Mouse (Mus musculus): ENCODE results near the gene Aicda. TPM values are rescaled to one million over a fixed set of nuclear protein-coding genes. Genes with fewer than 3 reads are reported as not detected.
"Not testable (repeated sequence)": the region's sequence is repeated elsewhere in the genome, so short reads cannot be mapped to it uniquely, and the experiment has no call there.

Aicda gene
- polyA plus RNA-seq (2014; fragmentation: Nextera tagmentation; extraction: Ambion mirVana): 0.12 TPM in 1 of 2 replicates, not detected in the other

DNA sequence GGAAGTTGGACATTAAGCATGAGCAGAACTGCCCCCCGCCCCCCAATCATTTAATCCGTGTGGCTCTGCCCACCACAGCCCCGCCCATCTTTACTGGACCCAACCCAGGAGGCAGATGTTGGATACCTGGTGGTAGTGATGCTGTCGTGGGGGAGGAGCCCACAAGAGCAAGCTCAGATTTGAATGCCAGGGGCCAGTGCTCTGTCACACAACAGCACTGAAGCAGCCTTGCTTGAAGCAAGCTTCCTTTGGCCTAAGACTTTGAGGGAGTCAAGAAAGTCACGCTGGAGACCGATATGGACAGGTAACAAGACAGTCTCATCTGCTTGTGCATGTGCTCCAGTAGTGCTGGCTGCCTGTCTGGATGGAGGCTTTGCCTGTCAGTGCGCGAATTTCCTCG is at the start of gene Aicda:
Aicda (plus strand) TSS at position 196 of the 400 bp plus-strand sequence.
- no peak within 1 kb of the TSS for H3K9ac ChIP-seq (ENCODE audit: low read length)
- no peaks in the 10 kb centered on the region for H3K9me3 ChIP-seq (ENCODE audit: control insufficient read depth, low read length)
- DNase-seq (ENCODE audit: low spot score): no peak
- H3K4me3 ChIP-seq (ENCODE audit: low read depth, low read length): no peak within 1 kb of the TSS
- no peaks in the 10 kb centered on the region for H3K4me1 ChIP-seq (replicated peaks; ENCODE audit: control insufficient read depth, insufficient read depth, low read length)
- no peak within 1 kb of the TSS for H3K27ac ChIP-seq (ENCODE audit: low read depth)
- no peak for ATAC-seq (replicated peaks; ENCODE audit: low FRiP score, low TSS enrichment, low read depth)
- peaks cover 4% of the 10 kb centered on the region; the same call in 1 of the 2 replicates for H3K27me3 ChIP-seq (replicated peaks; ENCODE audit: control insufficient read depth, insufficient read depth, low read length)
- H3K36me3 ChIP-seq (ENCODE audit: control insufficient read depth, insufficient read depth, low read length): no peaks in the 10 kb centered on the region
- WGBS: 56% methylated on average over 9 of the region's 9 CpGs
- no peak within 1 kb of the TSS for H3K4me2 ChIP-seq (ENCODE audit: low read length)

DNA sequence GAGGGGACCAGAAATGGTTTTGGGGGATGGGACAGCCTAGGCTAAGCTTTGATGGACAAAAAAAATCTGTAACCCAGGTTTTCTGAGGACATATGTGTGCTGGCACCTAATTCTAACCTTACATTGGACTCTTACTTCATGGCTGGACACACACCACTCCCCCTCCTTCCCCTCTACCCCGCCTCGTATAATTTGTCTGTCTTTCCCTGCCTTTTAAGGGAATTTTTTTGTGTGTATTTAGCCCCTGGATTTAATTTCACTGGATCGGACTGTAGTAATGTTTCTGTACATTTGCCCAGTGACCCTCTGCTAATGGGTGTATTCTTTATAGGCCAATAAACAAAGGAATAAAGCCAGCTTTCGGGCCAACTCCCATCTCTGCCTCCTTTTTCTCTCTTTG is 48.6 kb upstream of the Aicda start:
- Histone ChIP-seq H3K4me1 (replicated peaks; ENCODE audit: control insufficient read depth, insufficient read depth, low read length) (no peaks in the 10 kb centered on the region), H3K9ac (ENCODE audit: low read length) (no peak overlapping the region), H3K4me3 (ENCODE audit: low read depth, low read length) (no peak overlapping the region), H3K27ac (ENCODE audit: low read depth) (no peak overlapping the region), H3K4me2 (ENCODE audit: low read length) (no peak overlapping the region), H3K36me3 (ENCODE audit: control insufficient read depth, insufficient read depth, low read length) (no peaks in the 10 kb centered on the region), H3K9me3 (ENCODE audit: control insufficient read depth, low read length) (no peaks in the 10 kb centered on the region), H3K27me3 (replicated peaks; ENCODE audit: control insufficient read depth, insufficient read depth, low read length) (no peaks in the 10 kb centered on the region)
- DNase-seq (ENCODE audit: low spot score): no peak
- ATAC-seq (replicated peaks; ENCODE audit: low FRiP score, low TSS enrichment, low read depth): no peak
- WGBS: 49% methylated on average over 4 of the region's 4 CpGs

DNA sequence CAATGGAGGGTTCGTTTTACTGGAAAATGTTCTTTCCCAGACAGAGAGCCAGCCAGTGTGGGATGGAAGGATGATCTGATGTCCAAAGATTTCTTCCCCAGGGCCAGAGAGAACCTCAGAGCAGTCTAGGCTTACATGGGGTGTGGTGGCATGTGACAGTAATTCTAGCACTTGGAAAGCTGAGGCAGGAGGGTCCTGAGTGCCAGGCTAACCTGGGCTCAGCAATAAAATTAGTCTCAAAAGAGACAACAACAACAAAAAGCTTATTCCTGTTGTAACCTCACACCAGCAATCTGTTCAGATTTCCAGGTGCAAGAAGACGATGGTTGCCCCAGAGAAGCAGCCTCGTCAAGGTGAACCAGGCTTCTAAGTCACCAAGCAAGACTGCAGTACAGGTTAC is 48.1 kb upstream of the Aicda start, which contains the start of gene Mfap5:
Mfap5 (plus strand) TSS at position 301 of the 400 bp plus-strand sequence.
- H3K9me3 ChIP-seq (ENCODE audit: control insufficient read depth, low read length): no peaks in the 10 kb centered on the region
- ATAC-seq (replicated peaks; ENCODE audit: low FRiP score, low TSS enrichment, low read depth) (no peak), DNase-seq (ENCODE audit: low spot score) (no peak)
- no peaks in the 10 kb centered on the region for H3K36me3 ChIP-seq (ENCODE audit: control insufficient read depth, insufficient read depth, low read length)
- WGBS: 89% methylated on average over 3 of the region's 3 CpGs
- H3K27me3 ChIP-seq (replicated peaks; ENCODE audit: control insufficient read depth, insufficient read depth, low read length): no peaks in the 10 kb centered on the region
- H3K4me2 ChIP-seq (ENCODE audit: low read length): no peak within 1 kb of the TSS
- H3K4me1 ChIP-seq (replicated peaks; ENCODE audit: control insufficient read depth, insufficient read depth, low read length): no peaks in the 10 kb centered on the region
- H3K9ac ChIP-seq (ENCODE audit: low read length): no peak within 1 kb of the TSS
- no peak within 1 kb of the TSS for H3K27ac ChIP-seq (ENCODE audit: low read depth)
- no peak within 1 kb of the TSS for H3K4me3 ChIP-seq (ENCODE audit: low read depth, low read length)

DNA sequence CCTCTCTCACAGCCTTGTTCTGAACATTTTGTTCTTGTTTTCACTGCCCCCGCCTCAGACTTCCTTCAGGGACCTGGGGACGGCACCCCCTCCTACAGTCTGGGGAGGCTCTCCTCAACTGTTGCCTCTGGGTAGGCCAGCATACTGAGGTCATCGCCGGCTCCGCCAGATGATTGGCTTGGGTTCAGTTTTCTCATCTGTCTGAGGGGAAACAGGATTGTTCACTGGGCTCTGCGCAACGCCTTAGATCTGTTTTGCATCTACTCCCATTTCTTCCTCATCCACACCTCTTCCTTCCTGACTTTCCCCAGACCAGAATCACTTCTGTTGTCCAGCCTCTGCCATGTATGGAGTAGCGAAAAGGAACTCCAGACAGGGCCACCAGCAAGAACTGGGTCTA is 45.1 kb upstream of the Aicda start:
- no peak overlapping the region for H3K27ac ChIP-seq (ENCODE audit: low read depth)
- no peaks in the 10 kb centered on the region for H3K36me3 ChIP-seq (ENCODE audit: control insufficient read depth, insufficient read depth, low read length)
- H3K9ac ChIP-seq (ENCODE audit: low read length): no peak overlapping the region
- no peaks in the 10 kb centered on the region for H3K4me1 ChIP-seq (replicated peaks; ENCODE audit: control insufficient read depth, insufficient read depth, low read length)
- H3K4me3 ChIP-seq (ENCODE audit: low read depth, low read length): no peak overlapping the region
- 78% methylated on average over 8 of the region's 8 CpGs for WGBS
- DNase-seq (ENCODE audit: low spot score): no peak
- H3K27me3 ChIP-seq (replicated peaks; ENCODE audit: control insufficient read depth, insufficient read depth, low read length): no peaks in the 10 kb centered on the region
- no peak overlapping the region for H3K4me2 ChIP-seq (ENCODE audit: low read length)
- H3K9me3 ChIP-seq (ENCODE audit: control insufficient read depth, low read length): no peaks in the 10 kb centered on the region
- no peak for ATAC-seq (replicated peaks; ENCODE audit: low FRiP score, low TSS enrichment, low read depth)

DNA sequence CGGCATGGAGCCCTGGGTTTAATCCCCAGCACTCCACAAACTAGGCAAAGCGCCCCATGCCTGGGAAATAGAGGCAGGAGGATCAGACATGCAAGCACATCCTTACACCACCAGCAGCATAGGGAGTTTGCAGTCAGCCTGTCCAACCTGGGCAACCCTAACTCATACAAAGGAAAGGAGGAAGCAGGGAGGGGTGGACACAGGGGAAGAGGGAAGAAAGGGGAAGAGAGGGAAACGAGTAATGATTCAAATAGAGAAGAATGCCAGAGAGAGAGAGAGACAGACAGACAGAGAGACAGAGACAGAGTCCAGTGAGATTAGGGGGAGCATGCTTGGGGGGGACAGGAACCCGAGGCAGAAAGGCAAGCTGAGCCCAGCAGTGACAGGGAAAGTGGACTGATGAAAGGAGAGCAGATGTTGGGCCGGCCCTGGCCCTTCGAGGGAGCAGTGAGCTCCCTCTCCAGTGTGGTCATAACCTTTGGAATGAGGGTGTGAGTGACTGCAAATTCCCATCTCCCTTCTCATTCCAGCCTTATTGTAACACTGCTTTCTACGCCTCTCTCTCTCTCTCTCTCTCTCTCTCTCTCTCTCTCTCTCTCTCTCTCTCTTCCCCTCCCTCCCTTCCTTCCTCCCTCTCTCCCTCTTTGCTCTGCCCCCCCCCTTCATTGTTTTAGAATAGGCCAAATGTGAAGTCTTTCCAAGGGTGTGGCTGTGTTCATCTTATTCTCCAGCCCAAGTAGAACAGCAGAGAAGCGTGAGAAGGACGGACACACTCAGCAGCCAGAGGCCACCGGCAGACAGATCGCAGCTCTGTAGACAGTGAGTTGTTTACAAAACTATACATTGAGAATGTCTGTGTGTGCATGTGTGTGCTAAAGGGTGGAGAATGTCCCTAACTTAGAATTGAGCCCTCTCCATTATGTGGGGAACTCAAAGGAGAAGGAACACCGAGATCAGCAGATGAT is 40.4 kb upstream of the Aicda start:
- ATAC-seq (replicated peaks; ENCODE audit: low FRiP score, low TSS enrichment, low read depth): no peak
- no peak overlapping the region for H3K9ac ChIP-seq (ENCODE audit: low read length)

DNA sequence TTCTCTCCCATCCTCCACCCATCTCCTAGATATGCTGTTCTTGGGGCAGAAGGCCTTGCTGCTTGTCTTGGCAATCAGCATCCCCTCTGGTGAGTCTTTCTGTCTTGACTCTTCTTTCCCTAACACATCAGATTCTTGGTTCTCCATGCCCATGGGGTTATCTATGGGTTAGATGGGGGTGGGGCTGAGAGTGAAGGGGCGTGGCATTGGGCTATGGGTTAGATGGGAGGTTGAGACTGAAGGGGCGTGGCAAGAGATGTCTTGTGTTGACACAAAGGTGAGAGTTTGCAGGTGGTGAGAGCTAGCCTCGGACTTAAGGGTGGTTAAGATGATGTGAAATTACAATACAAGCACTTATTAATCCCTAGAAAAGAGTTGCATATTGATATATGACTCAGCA is 39.3 kb upstream of the Aicda start:
- Histone ChIP-seq H3K9me3 (ENCODE audit: control insufficient read depth, low read length) (no peaks in the 10 kb centered on the region), H3K9ac (ENCODE audit: low read length) (no peak overlapping the region), H3K4me2 (ENCODE audit: low read length) (no peak overlapping the region), H3K27me3 (replicated peaks; ENCODE audit: control insufficient read depth, insufficient read depth, low read length) (no peaks in the 10 kb centered on the region), H3K4me3 (ENCODE audit: low read depth, low read length) (no peak overlapping the region), H3K36me3 (ENCODE audit: control insufficient read depth, insufficient read depth, low read length) (no peaks in the 10 kb centered on the region), H3K4me1 (replicated peaks; ENCODE audit: control insufficient read depth, insufficient read depth, low read length) (no peaks in the 10 kb centered on the region), H3K27ac (ENCODE audit: low read depth) (no peak overlapping the region)
- DNase-seq (ENCODE audit: low spot score) (no peak), ATAC-seq (replicated peaks; ENCODE audit: low FRiP score, low TSS enrichment, low read depth) (no peak)
- 80% methylated on average over 3 of the region's 3 CpGs for WGBS

More for the DNA sequence above, 40.4 kb upstream of the Aicda start:
- H3K36me3 ChIP-seq (ENCODE audit: control insufficient read depth, insufficient read depth, low read length): no peaks in the 10 kb centered on the region
- DNase-seq (ENCODE audit: low spot score): no peak
- no peak overlapping the region for H3K4me3 ChIP-seq (ENCODE audit: low read depth, low read length)
- no peaks in the 10 kb centered on the region for H3K27me3 ChIP-seq (replicated peaks; ENCODE audit: control insufficient read depth, insufficient read depth, low read length)
- H3K4me1 ChIP-seq (replicated peaks; ENCODE audit: control insufficient read depth, insufficient read depth, low read length): no peaks in the 10 kb centered on the region
- no peak overlapping the region for H3K27ac ChIP-seq (ENCODE audit: low read depth)
- H3K4me2 ChIP-seq (ENCODE audit: low read length): no peak overlapping the region
- 38% methylated on average over 12 of the region's 12 CpGs for WGBS
- H3K9me3 ChIP-seq (ENCODE audit: control insufficient read depth, low read length): no peaks in the 10 kb centered on the region

DNA sequence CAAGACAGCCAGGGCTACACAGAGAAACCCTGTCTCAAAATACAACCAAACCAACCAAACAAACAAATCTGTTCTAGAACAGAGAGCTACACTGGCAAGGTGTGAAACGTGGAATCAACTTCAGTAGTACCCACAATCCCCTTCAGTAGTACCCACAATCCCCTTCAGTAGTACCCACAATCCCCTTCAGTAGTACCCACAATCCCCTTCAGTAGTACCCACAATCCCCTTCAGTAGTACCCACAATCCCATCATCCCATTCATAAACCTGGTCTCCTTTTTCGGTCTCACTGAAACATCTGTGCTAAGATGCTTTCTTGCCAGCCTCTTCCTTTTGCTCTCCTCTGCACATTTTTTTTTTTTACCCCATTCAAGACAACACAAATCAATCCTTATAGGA is 37.8 kb upstream of the Aicda start:
- H3K4me3 ChIP-seq (ENCODE audit: low read depth, low read length); H3K27me3 ChIP-seq (replicated peaks; ENCODE audit: control insufficient read depth, insufficient read depth, low read length); H3K36me3 ChIP-seq (ENCODE audit: control insufficient read depth, insufficient read depth, low read length); H3K9ac ChIP-seq (ENCODE audit: low read length); H3K4me1 ChIP-seq (replicated peaks; ENCODE audit: control insufficient read depth, insufficient read depth, low read length); H3K4me2 ChIP-seq (ENCODE audit: low read length); H3K27ac ChIP-seq (ENCODE audit: low read depth); DNase-seq (ENCODE audit: low spot score); ATAC-seq (replicated peaks; ENCODE audit: low FRiP score, low TSS enrichment, low read depth); H3K9me3 ChIP-seq (ENCODE audit: control insufficient read depth, low read length): not testable (repeated sequence)
- WGBS: 93% methylated on average over 2 of the region's 2 CpGs

DNA sequence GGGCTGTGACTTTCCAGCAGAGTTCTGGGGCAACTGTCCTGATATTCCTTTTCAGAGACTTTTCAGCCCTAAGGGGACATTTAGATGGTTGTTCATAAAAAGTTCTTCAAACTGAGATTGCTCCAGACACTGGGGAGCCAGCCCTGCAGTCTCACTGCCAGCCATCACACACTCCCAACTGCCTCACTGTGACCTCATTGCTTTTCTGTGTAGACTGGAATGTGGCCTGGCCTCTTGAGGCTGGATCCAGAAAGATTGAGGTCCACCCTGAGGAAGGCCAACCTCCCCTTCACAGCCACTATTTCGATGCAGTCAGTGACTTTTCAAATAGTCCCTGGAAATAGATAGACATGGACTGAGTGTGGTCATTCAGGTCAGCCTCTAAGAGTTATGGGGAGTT is 35.9 kb upstream of the Aicda start:
- H3K27me3 ChIP-seq (replicated peaks; ENCODE audit: control insufficient read depth, insufficient read depth, low read length): no peaks in the 10 kb centered on the region
- H3K4me2 ChIP-seq (ENCODE audit: low read length): no peak overlapping the region
- WGBS: 89% methylated on average over 1 of the region's 1 CpGs
- no peak overlapping the region for H3K27ac ChIP-seq (ENCODE audit: low read depth)
- H3K9me3 ChIP-seq (ENCODE audit: control insufficient read depth, low read length): no peaks in the 10 kb centered on the region
- no peak for ATAC-seq (replicated peaks; ENCODE audit: low FRiP score, low TSS enrichment, low read depth)
- no peaks in the 10 kb centered on the region for H3K36me3 ChIP-seq (ENCODE audit: control insufficient read depth, insufficient read depth, low read length)
- H3K9ac ChIP-seq (ENCODE audit: low read length): no peak overlapping the region
- no peak overlapping the region for H3K4me3 ChIP-seq (ENCODE audit: low read depth, low read length)
- DNase-seq (ENCODE audit: low spot score): no peak
- H3K4me1 ChIP-seq (replicated peaks; ENCODE audit: control insufficient read depth, insufficient read depth, low read length): no peaks in the 10 kb centered on the region

DNA sequence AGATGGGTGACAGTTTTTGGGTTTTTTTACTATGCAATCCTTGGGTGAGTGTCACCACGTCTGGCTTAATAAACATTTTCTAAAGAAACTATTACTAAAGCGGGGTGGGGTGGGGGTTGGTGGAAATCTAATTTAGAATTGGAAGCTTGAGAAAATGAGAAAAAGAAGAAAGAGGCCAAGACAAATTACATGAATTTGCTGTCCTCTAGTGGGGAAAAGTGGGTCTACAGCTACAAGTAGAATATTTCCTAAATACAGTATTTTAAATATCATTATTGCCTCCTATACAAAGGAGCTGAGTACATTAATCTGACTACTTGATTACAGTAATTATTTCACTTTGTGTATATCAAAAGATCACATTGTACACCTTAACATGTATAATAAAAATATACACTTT is 34.2 kb upstream of the Aicda start:
- no peaks in the 10 kb centered on the region for H3K27me3 ChIP-seq (replicated peaks; ENCODE audit: control insufficient read depth, insufficient read depth, low read length)
- no peak overlapping the region for H3K4me2 ChIP-seq (ENCODE audit: low read length)
- H3K4me3 ChIP-seq (ENCODE audit: low read depth, low read length): no peak overlapping the region
- H3K4me1 ChIP-seq (replicated peaks; ENCODE audit: control insufficient read depth, insufficient read depth, low read length): no peaks in the 10 kb centered on the region
- no peak overlapping the region for H3K9ac ChIP-seq (ENCODE audit: low read length)
- WGBS: 32% methylated on average over 2 of the region's 2 CpGs
- H3K36me3 ChIP-seq (ENCODE audit: control insufficient read depth, insufficient read depth, low read length): no peaks in the 10 kb centered on the region
- H3K27ac ChIP-seq (ENCODE audit: low read depth): no peak overlapping the region
- ATAC-seq (replicated peaks; ENCODE audit: low FRiP score, low TSS enrichment, low read depth) (no peak), DNase-seq (ENCODE audit: low spot score) (no peak)
- no peaks in the 10 kb centered on the region for H3K9me3 ChIP-seq (ENCODE audit: control insufficient read depth, low read length)

All from intestine, embryonic 14.5 days (tissue).